Mouse (Mus musculus) hindbrain, postnatal 0 days (tissue): ENCODE measurements around the gene Coq8a. TPM values are rescaled to one million over a fixed set of nuclear protein-coding genes. Genes with fewer than 3 reads are reported as not detected.

ENCODE experiments used
- ATAC-seq: fragments of 200-750 bp; cut with Nextera tagmentation; 2 replicates; pipeline ENCODE4 v1.8.0; 2017; ENCODE audit warnings: mild to moderate bottlenecking, moderate TSS enrichment, moderate library complexity
- DNase-seq: peaks from one replicate; pipeline ENCODE4 v3.0.0-alpha.2; 2015; ENCODE audit warnings: low spot score
- H3K27ac ChIP-seq: fragments of 300-500 bp; sonication (generic); 2 replicates; pipeline ENCODE4 v1.5.1; 2014; ENCODE audit warnings: mild to moderate bottlenecking
- H3K27me3 ChIP-seq: fragments of 300-500 bp; sonication (generic); 2 replicates; pipeline ENCODE4 v1.6.1; 2014; ENCODE audit warnings: low read length, mixed read lengths; ENCODE audit not compliant: insufficient read depth
- H3K36me3 ChIP-seq: fragments of 300-500 bp; sonication (generic); 2 replicates; pipeline ENCODE4 v1.6.1; 2014; ENCODE audit warnings: low read length, mixed read lengths; ENCODE audit not compliant: insufficient read depth
- H3K4me1 ChIP-seq: fragments of 300-500 bp; sonication (generic); 2 replicates; pipeline ENCODE4 v1.6.1; 2014; ENCODE audit warnings: antibody characterized with exemption, low read length, mixed read lengths; ENCODE audit not compliant: insufficient read depth
- H3K4me2 ChIP-seq: fragments of 300-500 bp; sonication (generic); 2 replicates; pipeline ENCODE4 v1.6.1; 2014; ENCODE audit warnings: low read depth, mild to moderate bottlenecking, low read length, moderate library complexity, mixed read lengths
- H3K4me3 ChIP-seq: fragments of 300-500 bp; sonication (generic); 2 replicates; pipeline ENCODE4 v1.5.1; 2014; ENCODE audit warnings: low read length
- H3K9ac ChIP-seq: fragments of 300-500 bp; sonication (generic); replicated peaks from 2 replicates; pipeline ENCODE4 v1.6.1; 2014; ENCODE audit warnings: mild to moderate bottlenecking, low read length, moderate library complexity, mixed read lengths
- H3K9me3 ChIP-seq: fragments of 300-500 bp; sonication (generic); 2 replicates; pipeline ENCODE4 v1.6.1; 2016; ENCODE audit warnings: low read length, mixed read lengths
- CTCF ChIP-seq: IDR thresholded peaks from 2 replicates; pipeline ENCODE4 v1.5.1; 2016; ENCODE audit warnings: antibody characterized with exemption, control low read depth, low read depth
- WGBS: fragments of 180-500 bp; shearing (Covaris S2); extraction: QIAGEN DNeasy Blood & Tissue Kit; methylation state at CpG from one replicate; pipeline ENCODE4 v1.1.7; 2014; 5-methylcytosine and 5-hydroxymethylcytosine counted together
- polyA plus RNA-seq: library from polyadenylated mRNA; unstranded; fragments of >200 nt; fragmentation: Nextera tagmentation; extraction: Ambion mirVana; gene quantifications from 2 replicates; pipeline ENCODE4 v1.2.1, GENCODE M21; 2015
- total RNA-seq: library from RNA; depleted of rRNA; stranded (reverse); fragments of >200 nt; gene quantifications from 2 replicates; pipeline ENCODE4 v1.2.3, GENCODE M21; 2014

Coq8a gene
- total and polyA plus RNA-seq, 2 experiments from 2014 or later, result 6.0 to 9.2 TPM

- TF ChIP-seq CTCF, result no peak
- Histone ChIP-seq H3K9me3 (no peaks in the 10 kb centered on the region), H3K4me1 (0 out of 2 replicates have a peak, but pooled peaks cover 7% of the 10 kb centered on the region), H3K4me2 (peak overlapping the region; percentile 92), H3K27ac (0 out of 2 replicates have a peak overlapping the region, but pooled peaks have one; percentile 32), H3K4me3 (peak overlapping the region; percentile 67), H3K9ac (peak overlapping the region; percentile 43; the same call in 1 of the 2 replicates), H3K27me3 (no peaks in the 10 kb centered on the region), H3K36me3 (no peaks in the 10 kb centered on the region)
- DNase-seq, result peak; percentile 49
- 29% methylated on average over 9 of the region's 9 CpGs for WGBS
- peak; percentile 46 for ATAC-seq
Measured at GRCm38 (mm10) chr1:180194781-180195471, 4.5 kb downstream of the Coq8a start.

DNA sequence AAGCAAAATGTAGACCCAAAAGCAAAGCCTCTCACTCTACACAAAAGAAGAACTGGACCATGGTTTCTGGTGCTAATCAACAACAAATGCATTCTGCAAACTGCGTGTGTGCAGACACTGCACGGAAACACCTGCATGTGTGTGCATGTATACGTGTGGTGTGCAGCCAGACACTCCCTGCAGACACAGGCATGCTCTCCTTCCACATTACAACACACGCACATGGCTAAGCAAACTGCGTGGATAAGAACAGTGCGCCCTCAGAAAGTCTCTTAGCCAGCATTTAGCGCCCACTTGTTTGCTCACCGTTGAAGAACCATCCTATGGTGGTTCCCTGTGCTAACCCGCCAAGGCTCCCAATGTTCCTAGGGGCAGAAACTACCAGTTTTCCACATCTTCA, 5.4 kb downstream of the Coq8a start:
- TF ChIP-seq CTCF, result no peak
- no peak for DNase-seq
- no peak overlapping the region for H3K9ac ChIP-seq

GRCm38 (mm10) chr1:180193391-180193935, 5.9 kb downstream of the Coq8a start:
- Histone ChIP-seq H3K4me3 (no peak overlapping the region), H3K9ac (no peak overlapping the region), H3K4me2 (no peak overlapping the region), H3K9me3 (no peaks in the 10 kb centered on the region), H3K27me3 (no peaks in the 10 kb centered on the region), H3K4me1 (0 out of 2 replicates have a peak, but pooled peaks cover 7% of the 10 kb centered on the region), H3K36me3 (no peaks in the 10 kb centered on the region), H3K27ac (no peak overlapping the region)
- no peak for ATAC-seq
- WGBS, result 81% methylated on average over 8 of the region's 8 CpGs
- no peak for TF ChIP-seq CTCF
- DNase-seq, result no peak

More for the DNA sequence above, 5.4 kb downstream of the Coq8a start:
- Histone ChIP-seq H3K27ac (no peak overlapping the region), H3K27me3 (no peaks in the 10 kb centered on the region), H3K4me3 (no peak overlapping the region), H3K36me3 (no peaks in the 10 kb centered on the region), H3K4me2 (no peak overlapping the region), H3K4me1 (0 out of 2 replicates have a peak, but pooled peaks cover 7% of the 10 kb centered on the region), H3K9me3 (no peaks in the 10 kb centered on the region)
- no peak for ATAC-seq
- WGBS, result 89% methylated on average over 9 of the region's 9 CpGs

- H3K36me3 ChIP-seq, result no peaks in the 10 kb centered on the region
- H3K4me2 ChIP-seq, result no peak overlapping the region
- 55% methylated on average over 4 of the region's 4 CpGs for WGBS
- no peak overlapping the region for H3K9ac ChIP-seq
- no peak overlapping the region for H3K4me3 ChIP-seq
- ATAC-seq (no peak), DNase-seq (no peak)
- no peaks in the 10 kb centered on the region for H3K27me3 ChIP-seq
- H3K9me3 ChIP-seq, result no peaks in the 10 kb centered on the region
- TF ChIP-seq CTCF, result no peak
- no peak overlapping the region for H3K27ac ChIP-seq
- 0 out of 2 replicates have a peak, but pooled peaks cover 7% of the 10 kb centered on the region for H3K4me1 ChIP-seq
Measured at GRCm38 (mm10) chr1:180192866-180193265, 6.5 kb downstream of the Coq8a start.

- no peaks in the 10 kb centered on the region for H3K9me3 ChIP-seq
- no peak overlapping the region for H3K4me3 ChIP-seq
- TF ChIP-seq CTCF, result no peak
- no peaks in the 10 kb centered on the region for H3K36me3 ChIP-seq
- ATAC-seq (no peak), DNase-seq (no peak)
- H3K27ac ChIP-seq, result no peak overlapping the region
- 54% methylated on average over 7 of the region's 7 CpGs for WGBS
- 0 out of 2 replicates have a peak, but pooled peaks cover 7% of the 10 kb centered on the region for H3K4me1 ChIP-seq
- H3K4me2 ChIP-seq, result no peak overlapping the region
- no peaks in the 10 kb centered on the region for H3K27me3 ChIP-seq
- no peak overlapping the region for H3K9ac ChIP-seq
Measured at GRCm38 (mm10) chr1:180191651-180192220, 7.7 kb downstream of the Coq8a start.

DNA sequence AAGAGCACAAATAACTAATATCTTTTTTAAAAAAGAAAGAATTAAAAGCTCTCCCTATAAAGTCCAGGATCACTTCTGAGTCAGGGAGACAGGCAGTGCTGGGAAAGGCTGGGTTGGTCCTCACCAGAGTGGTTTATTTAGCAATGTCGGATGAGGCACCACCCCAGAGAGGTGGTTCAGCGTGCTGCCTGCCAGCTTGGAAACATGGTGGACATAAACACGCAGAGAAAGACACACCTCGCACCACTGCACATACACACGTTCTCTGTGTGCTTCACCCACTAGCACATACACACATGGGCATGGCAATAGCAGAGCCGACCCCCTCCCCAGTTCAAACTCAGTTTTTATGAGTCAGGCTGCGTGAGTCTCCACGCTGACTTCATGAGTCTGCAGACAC, 8.3 kb downstream of the Coq8a start:
- ATAC-seq (no peak), DNase-seq (no peak)
- H3K27me3 ChIP-seq, result no peaks in the 10 kb centered on the region
- H3K4me2 ChIP-seq, result no peak overlapping the region
- no peak overlapping the region for H3K4me3 ChIP-seq
- H3K4me1 ChIP-seq, result 0 out of 2 replicates have a peak, but pooled peaks cover 4% of the 10 kb centered on the region
- H3K9ac ChIP-seq, result no peak overlapping the region
- no peaks in the 10 kb centered on the region for H3K9me3 ChIP-seq
- H3K27ac ChIP-seq, result no peak overlapping the region
- H3K36me3 ChIP-seq, result no peaks in the 10 kb centered on the region
- no peak for TF ChIP-seq CTCF
- 87% methylated on average over 8 of the region's 8 CpGs for WGBS
